Mouse (Mus musculus) forebrain, embryonic 12.5 days (tissue): ENCODE results near the gene Mt4. TPM values are rescaled to one million over a fixed set of nuclear protein-coding genes. Genes with fewer than 3 reads are reported as not detected.
A peak's percentile ranks its signal among the peaks of the same experiment; 100 is the strongest.

Experiments
- ATAC-seq: fragments of 200-750 bp; cut with Nextera tagmentation; 2 replicates; pipeline ENCODE4 v1.8.0; 2017; ENCODE audit warnings: moderate TSS enrichment; ENCODE audit not compliant: low FRiP score
- H3K27ac ChIP-seq: fragments of 300-500 bp; sonication (generic); 2 replicates; pipeline ENCODE4 v1.5.1; 2016; ENCODE audit warnings: mild to moderate bottlenecking
- H3K27me3 ChIP-seq: fragments of 300-500 bp; sonication (generic); 2 replicates; pipeline ENCODE4 v1.6.1; 2016; ENCODE audit warnings: mild to moderate bottlenecking
- H3K36me3 ChIP-seq: fragments of 300-500 bp; sonication (generic); replicated peaks from 2 replicates; pipeline ENCODE4 v1.6.1; 2016; ENCODE audit warnings: mild to moderate bottlenecking
- H3K4me1 ChIP-seq: fragments of 300-500 bp; sonication (generic); 2 replicates; pipeline ENCODE4 v1.6.1; 2016
- H3K4me2 ChIP-seq: fragments of 300-500 bp; sonication (generic); 2 replicates; pipeline ENCODE4 v1.6.1; 2016; ENCODE audit warnings: mild to moderate bottlenecking, moderate library complexity
- H3K4me3 ChIP-seq: fragments of 300-500 bp; sonication (generic); replicated peaks from 2 replicates; pipeline ENCODE4 v1.5.1; 2016; ENCODE audit warnings: mild to moderate bottlenecking
- H3K9ac ChIP-seq: fragments of 300-500 bp; sonication (generic); 2 replicates; pipeline ENCODE4 v1.6.1; 2016; ENCODE audit warnings: mild to moderate bottlenecking
- H3K9me3 ChIP-seq: fragments of 300-500 bp; sonication (generic); 2 replicates; pipeline ENCODE4 v1.6.1; 2016
- WGBS: fragments of 180-500 bp; shearing (Covaris S2); methylation state at CpG from one replicate; pipeline ENCODE4 v1.1.7; 2016; 5-methylcytosine and 5-hydroxymethylcytosine counted together
- polyA plus RNA-seq: library from polyadenylated mRNA; unstranded; fragments of >200 nt; fragmentation: Nextera tagmentation; extraction: Ambion mirVana; gene quantifications from 2 replicates; pipeline ENCODE4 v1.2.1, GENCODE M21; 2016

Mt4 gene
- polyA plus RNA-seq, 1 experiment from 2014 or later, result not detected

GRCm38 (mm10) chr8:94172809-94173732 lies 36.1 kb downstream of the Mt4 start:
- under 1% methylated on average over 39 of the region's 39 CpGs for WGBS
- H3K4me3 ChIP-seq, result peak overlapping the region; percentile 49
- peaks cover 23% of the 10 kb centered on the region for H3K4me1 ChIP-seq
- peak overlapping the region; percentile 63 for H3K9ac ChIP-seq
- H3K27ac ChIP-seq, result no peak overlapping the region
- H3K9me3 ChIP-seq, result no peaks in the 10 kb centered on the region
- ATAC-seq, result peak; percentile 27
- no peaks in the 10 kb centered on the region for H3K36me3 ChIP-seq
- H3K4me2 ChIP-seq, result peak overlapping the region; percentile 92
- peaks cover 95% of the 10 kb centered on the region for H3K27me3 ChIP-seq

DNA sequence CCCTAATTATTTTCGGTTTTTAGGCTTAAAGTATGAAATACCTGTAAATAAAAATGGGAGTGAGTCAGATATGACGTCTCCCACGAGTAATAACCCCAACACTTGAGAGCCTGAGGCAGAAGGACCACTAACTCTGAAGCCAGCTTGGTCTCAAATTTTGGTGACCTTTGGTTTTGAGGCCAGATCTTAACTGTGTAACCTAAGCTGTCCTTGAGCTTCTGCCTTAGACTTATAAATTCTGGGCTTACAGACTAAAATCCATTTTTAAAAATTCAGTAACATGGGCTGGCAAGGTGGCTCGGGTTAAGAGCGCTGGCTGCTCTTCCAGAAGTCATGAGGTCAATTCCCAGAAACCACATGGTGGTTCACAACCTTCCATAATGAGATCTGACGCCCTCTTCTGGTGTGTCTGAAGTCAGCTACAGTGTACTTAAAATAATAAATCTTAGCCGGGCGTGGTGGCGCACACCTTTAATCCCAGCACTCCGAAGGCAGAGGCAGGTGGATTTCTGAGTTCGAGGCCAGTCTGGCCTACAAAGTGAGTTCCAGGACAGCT lies 36.9 kb downstream of the Mt4 start:
- peaks cover 99% of the 10 kb centered on the region for H3K27me3 ChIP-seq
- no peaks in the 10 kb centered on the region for H3K9me3 ChIP-seq
- no peaks in the 10 kb centered on the region for H3K36me3 ChIP-seq
- H3K4me2 ChIP-seq, result no peak overlapping the region
- peaks cover 27% of the 10 kb centered on the region for H3K4me1 ChIP-seq
- no peak overlapping the region; the same call in 1 of the 2 replicates for H3K4me3 ChIP-seq
- no peak overlapping the region for H3K27ac ChIP-seq
- no peak overlapping the region for H3K9ac ChIP-seq
- WGBS, result 44% methylated on average over 11 of the region's 11 CpGs
- no peak for ATAC-seq

DNA sequence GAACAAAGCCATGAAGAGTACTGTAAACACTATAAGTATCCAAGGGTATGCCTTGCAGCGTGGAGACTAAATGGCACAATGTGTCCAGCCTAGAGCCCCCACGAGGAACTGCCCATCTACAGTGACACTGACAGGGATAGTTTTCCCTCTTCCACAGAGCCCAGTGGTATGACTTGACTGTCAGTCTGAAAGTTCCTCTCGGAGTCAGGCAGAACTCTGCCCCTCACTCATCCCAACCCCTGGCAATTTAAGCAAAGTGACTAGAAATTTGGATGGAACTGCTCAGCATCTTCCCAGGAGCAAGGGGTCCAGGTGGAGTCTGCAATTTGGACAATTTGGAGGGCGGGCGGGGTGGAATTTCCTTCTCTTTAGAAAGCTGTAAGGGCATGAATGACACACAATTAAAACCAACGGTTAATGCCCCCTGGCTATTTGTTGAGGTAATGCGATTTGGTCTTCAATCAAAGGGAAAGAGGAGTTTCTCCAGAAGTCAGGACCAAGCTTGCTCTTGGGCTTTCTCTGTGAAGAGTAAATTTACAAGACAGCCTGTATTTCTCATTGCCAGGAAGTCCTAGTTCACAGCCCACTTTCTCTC lies 37.7 kb downstream of the Mt4 start:
- Histone ChIP-seq H3K9me3 (no peaks in the 10 kb centered on the region), H3K4me1 (peaks cover 35% of the 10 kb centered on the region), H3K27ac (no peak overlapping the region), H3K9ac (no peak overlapping the region), H3K27me3 (peaks cover 99% of the 10 kb centered on the region), H3K4me3 (no peak overlapping the region), H3K4me2 (no peak overlapping the region), H3K36me3 (no peaks in the 10 kb centered on the region)
- 15% methylated on average over 7 of the region's 7 CpGs for WGBS
- ATAC-seq, result no peak

- peaks cover 31% of the 10 kb centered on the region for H3K4me1 ChIP-seq
- no peak overlapping the region for H3K4me2 ChIP-seq
- H3K9ac ChIP-seq, result no peak overlapping the region
- no peak overlapping the region for H3K27ac ChIP-seq
- peaks cover 96% of the 10 kb centered on the region for H3K27me3 ChIP-seq
- no peak for ATAC-seq
- H3K36me3 ChIP-seq, result no peaks in the 10 kb centered on the region
- H3K9me3 ChIP-seq, result no peaks in the 10 kb centered on the region
- H3K4me3 ChIP-seq, result no peak overlapping the region
- WGBS, result 69% methylated on average over 7 of the region's 7 CpGs
Measured at GRCm38 (mm10) chr8:94177716-94178390, 40.9 kb downstream of the Mt4 start.

DNA sequence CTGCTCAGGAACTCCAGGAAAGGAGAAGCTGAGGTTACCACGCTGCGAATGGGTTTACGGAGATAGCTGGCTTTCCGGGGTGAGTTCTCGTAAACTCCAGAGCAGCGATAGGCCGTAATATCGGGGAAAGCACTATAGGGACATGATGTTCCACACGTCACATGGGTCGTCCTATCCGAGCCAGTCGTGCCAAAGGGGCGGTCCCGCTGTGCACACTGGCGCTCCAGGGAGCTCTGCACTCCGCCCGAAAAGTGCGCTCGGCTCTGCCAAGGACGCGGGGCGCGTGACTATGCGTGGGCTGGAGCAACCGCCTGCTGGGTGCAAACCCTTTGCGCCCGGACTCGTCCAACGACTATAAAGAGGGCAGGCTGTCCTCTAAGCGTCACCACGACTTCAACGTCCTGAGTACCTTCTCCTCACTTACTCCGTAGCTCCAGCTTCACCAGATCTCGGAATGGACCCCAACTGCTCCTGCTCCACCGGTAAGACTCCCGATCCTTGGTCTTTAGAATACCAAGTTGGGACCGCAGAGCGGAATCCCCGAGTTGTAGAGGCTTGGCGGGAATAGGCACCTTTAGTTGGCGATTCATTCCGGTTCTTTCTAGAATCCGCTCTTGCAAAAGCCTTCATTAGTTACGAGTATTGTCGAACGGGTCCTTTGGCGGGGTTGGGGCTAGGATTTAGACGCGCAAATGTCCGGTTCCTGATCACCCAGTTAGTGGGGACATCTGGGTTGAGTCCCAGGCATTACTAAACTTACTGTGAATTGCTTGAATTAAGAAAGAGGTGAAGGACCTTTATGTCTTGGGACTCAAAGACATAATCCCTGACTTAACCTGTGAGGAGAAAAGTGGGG lies 42.1 kb downstream of the Mt4 start, which contains the start of gene Mt1:
Mt1 (plus strand) TSS at position 226 of the 856 bp plus-strand sequence.
- no peaks in the 10 kb centered on the region for H3K36me3 ChIP-seq
- no peak within 1 kb of the TSS for H3K27ac ChIP-seq
- under 1% methylated on average over 50 of the region's 50 CpGs for WGBS
- H3K9ac ChIP-seq, result peak within 1 kb of the TSS; percentile 52
- peaks cover 96% of the 10 kb centered on the region for H3K27me3 ChIP-seq
- peaks cover 27% of the 10 kb centered on the region for H3K4me1 ChIP-seq
- H3K4me2 ChIP-seq, result peak within 1 kb of the TSS; percentile 75
- peak within 1 kb of the TSS; percentile 44 for H3K4me3 ChIP-seq
- no peaks in the 10 kb centered on the region for H3K9me3 ChIP-seq
- peak; percentile 80 for ATAC-seq

DNA sequence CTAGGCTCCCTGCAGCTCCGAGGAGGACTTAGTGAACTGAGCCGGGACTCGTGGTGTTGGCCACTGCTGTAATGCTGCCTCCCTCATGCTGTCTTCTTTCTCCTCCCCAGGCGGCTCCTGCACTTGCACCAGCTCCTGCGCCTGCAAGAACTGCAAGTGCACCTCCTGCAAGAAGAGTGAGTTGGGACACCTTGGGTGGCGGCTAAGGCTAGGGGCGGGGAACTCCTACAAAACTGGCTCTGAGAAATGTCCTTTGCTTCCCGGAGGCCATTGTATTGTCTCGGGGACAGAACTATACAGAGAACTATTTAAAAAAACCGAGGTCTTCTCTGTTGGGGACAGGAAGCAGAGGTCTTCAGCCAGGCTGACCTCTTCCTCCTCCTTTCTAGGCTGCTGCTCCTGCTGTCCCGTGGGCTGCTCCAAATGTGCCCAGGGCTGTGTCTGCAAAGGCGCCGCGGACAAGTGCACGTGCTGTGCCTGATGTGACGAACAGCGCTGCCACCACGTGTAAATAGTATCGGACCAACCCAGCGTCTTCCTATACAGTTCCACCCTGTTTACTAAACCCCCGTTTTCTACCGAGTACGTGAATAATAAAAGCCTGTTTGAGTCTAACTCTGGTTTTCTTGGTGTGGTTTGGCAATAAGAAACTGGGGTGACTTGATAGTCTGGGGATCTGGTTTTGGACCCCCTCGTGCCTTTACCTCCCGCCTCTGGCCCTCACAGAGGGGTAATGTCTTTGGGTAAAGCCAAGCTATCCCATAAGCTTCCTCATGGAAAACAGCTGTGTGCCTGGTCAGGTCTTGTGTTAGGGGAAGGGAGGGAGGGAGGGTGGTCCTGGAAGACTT lies 42.9 kb downstream of the Mt4 start:
- Histone ChIP-seq H3K27me3 (peaks cover 96% of the 10 kb centered on the region), H3K27ac (no peak overlapping the region), H3K9ac (peak overlapping the region; percentile 52), H3K9me3 (no peaks in the 10 kb centered on the region), H3K4me3 (peak overlapping the region; percentile 44), H3K4me2 (peak overlapping the region; percentile 75), H3K4me1 (peaks cover 27% of the 10 kb centered on the region), H3K36me3 (no peaks in the 10 kb centered on the region)
- WGBS, result 4% methylated on average over 25 of the region's 25 CpGs
- no peak for ATAC-seq

GRCm38 (mm10) chr8:94180561-94180908 lies 43.5 kb downstream of the Mt4 start:
- H3K4me2 ChIP-seq, result peak overlapping the region; percentile 75; the same call in 1 of the 2 replicates
- H3K27ac ChIP-seq, result no peak overlapping the region
- H3K9me3 ChIP-seq, result no peaks in the 10 kb centered on the region
- WGBS, result 70% methylated on average over 1 of the region's 1 CpGs
- H3K36me3 ChIP-seq, result no peaks in the 10 kb centered on the region
- no peak overlapping the region for H3K9ac ChIP-seq
- no peak for ATAC-seq
- peak overlapping the region; percentile 44; the same call in 1 of the 2 replicates for H3K4me3 ChIP-seq
- H3K27me3 ChIP-seq, result peaks cover 95% of the 10 kb centered on the region
- H3K4me1 ChIP-seq, result peaks cover 27% of the 10 kb centered on the region

GRCm38 (mm10) chr8:94182055-94182929 lies 45.3 kb downstream of the Mt4 start:
- Histone ChIP-seq H3K27me3 (peaks cover 95% of the 10 kb centered on the region), H3K27ac (no peak overlapping the region), H3K9me3 (no peaks in the 10 kb centered on the region), H3K4me2 (peak overlapping the region; percentile 43), H3K4me3 (no peak overlapping the region; the same call in 1 of the 2 replicates), H3K9ac (no peak overlapping the region), H3K4me1 (peaks cover 38% of the 10 kb centered on the region), H3K36me3 (no peaks in the 10 kb centered on the region)
- 63% methylated on average over 13 of the region's 13 CpGs for WGBS
- no peak for ATAC-seq

DNA sequence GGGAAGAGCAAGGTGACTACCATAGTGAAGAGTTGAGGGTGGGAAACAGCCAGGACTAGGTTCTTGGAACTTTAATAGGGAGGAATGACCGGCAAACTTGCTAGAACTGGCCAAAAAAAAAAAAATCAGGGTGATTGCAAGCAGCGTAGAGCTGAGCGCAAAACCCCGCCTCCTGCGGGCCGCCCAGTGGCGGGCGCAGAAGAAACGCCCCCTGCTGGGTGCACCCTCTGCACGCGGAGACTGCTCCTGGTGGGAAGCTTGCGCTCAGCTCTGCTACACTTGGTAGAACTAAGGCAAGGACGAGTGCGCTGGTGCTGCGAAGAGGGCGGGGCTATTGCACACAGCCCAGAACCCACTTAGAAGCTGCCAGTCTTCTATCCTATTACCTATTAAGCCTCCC lies 46.1 kb downstream of the Mt4 start:
- 1% methylated on average over 16 of the region's 16 CpGs for WGBS
- peak; percentile 72 for ATAC-seq
- Histone ChIP-seq H3K9me3 (no peaks in the 10 kb centered on the region), H3K36me3 (no peaks in the 10 kb centered on the region), H3K4me2 (peak overlapping the region; percentile 43), H3K4me3 (peak overlapping the region; percentile 24), H3K27ac (no peak overlapping the region), H3K4me1 (peaks cover 43% of the 10 kb centered on the region), H3K9ac (no peak overlapping the region), H3K27me3 (peaks cover 96% of the 10 kb centered on the region)

GRCm38 (mm10) chr8:94184357-94184843 lies 47.4 kb downstream of the Mt4 start:
- H3K4me3 ChIP-seq, result no peak overlapping the region
- peaks cover 34% of the 10 kb centered on the region for H3K4me1 ChIP-seq
- H3K36me3 ChIP-seq, result no peaks in the 10 kb centered on the region
- H3K27me3 ChIP-seq, result peaks cover 87% of the 10 kb centered on the region
- no peak overlapping the region for H3K27ac ChIP-seq
- no peak for ATAC-seq
- H3K9me3 ChIP-seq, result no peaks in the 10 kb centered on the region
- no peak overlapping the region for H3K4me2 ChIP-seq
- 17% methylated on average over 12 of the region's 12 CpGs for WGBS
- no peak overlapping the region for H3K9ac ChIP-seq
